Mouse (Mus musculus): ENCODE data around the gene Lsm12. TPM values are rescaled to one million over a fixed set of nuclear protein-coding genes. Genes with fewer than 3 reads are reported as not detected.
"Not testable (repeated sequence)": the region's sequence is repeated elsewhere in the genome, so short reads cannot be mapped to it uniquely, and the experiment has no call there.

The Lsm12 gene
- total RNA-seq, 2 experiments from 2014 or later = 95.3 to 106 TPM

DNA sequence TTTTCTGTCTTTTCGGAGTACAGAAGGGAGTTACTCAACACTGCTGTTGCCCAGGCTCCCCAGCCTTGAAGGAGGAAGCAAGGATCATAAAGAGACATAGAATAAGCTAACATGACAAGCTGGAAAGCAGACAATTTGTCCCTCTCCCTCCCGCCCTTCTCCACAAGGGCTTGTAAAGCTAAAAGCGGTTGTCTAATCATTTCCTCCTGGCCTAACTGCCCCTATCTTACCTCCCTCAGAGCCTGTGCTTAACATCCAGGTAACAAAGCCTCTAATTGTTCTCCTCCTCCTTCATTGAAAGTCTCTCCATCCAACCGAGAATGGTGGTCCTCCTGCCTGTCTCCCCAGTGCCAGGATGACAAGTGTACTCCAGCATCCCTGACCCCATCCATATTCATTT is 5.8 kb upstream of the Lsm12 start:
- peak overlapping the region; percentile 91; the same call in 1 of the 2 replicates for H3K27ac ChIP-seq
- intact Hi-C loops (cut with DNase I) = loop anchor here (2.0 kb wide), 1 partner anchor 16 kb away; no protein-coding TSS in a partner anchor
- H3K4me3 ChIP-seq = peak overlapping the region; percentile 87
- DNase-seq = no peak
- TF ChIP-seq CTCF (IDR thresholded peaks at IDR 0.05) = no peak

DNA sequence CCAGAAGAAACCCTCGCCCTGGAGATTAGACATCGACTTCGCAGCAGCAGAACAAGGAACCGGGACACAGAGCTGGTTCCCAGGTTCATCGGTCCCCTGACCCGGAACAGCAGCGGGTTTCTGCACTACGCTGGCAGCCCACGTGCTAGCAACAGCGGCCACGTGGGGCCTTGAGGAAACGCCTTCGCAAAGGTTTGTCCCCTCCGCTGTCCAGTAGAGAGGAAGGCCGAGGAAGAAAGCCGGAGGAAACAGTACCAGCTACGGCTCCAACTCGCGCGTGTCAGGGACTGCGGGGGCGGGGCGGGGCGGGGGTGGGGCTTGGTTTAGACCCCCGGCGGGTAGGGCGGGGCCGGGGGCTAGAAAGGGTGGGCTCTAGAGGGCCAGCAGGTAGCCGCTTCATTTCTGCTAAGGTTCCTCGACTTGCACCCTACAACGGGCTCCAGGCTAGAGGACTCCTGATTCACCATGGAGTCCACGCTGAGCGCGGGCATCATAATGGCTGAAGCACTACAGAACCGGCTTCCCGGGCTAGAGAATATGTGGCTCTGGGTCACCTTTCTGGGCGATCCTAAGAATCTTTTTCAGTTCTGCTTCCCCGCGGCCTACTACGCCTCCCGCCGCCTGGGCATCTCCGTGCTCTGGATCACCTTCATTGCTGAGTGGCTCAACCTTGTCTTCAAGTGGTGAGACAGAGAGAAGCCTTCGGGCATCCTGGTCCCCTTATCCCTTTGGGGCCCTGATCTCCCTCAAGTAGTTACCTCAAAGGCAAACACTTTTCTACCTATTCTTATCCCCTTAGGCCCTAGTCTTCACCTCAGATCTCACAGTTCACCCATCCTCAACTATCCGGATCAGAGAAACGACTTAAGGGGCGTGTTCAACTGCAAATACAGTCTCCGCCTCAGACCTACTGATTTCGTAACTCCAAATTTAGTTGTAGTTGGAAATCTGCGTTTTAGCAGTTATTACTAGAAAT is 4.7 kb upstream of the Lsm12 start, which contains the start of gene G6pc3:
G6pc3 (plus strand) TSS at position 160 of the 976 bp plus-strand sequence.
- Histone ChIP-seq H3K27ac (peak within 1 kb of the TSS; percentile 91), H3K4me3 (peak within 1 kb of the TSS; percentile 87)
- TF ChIP-seq CTCF (IDR thresholded peaks at IDR 0.05) = no peak
- peak; percentile 94 for DNase-seq
- intact Hi-C loops (cut with DNase I) = loop anchor here (2.0 kb wide), 1 partner anchor 17 kb away; no protein-coding TSS in a partner anchor

DNA sequence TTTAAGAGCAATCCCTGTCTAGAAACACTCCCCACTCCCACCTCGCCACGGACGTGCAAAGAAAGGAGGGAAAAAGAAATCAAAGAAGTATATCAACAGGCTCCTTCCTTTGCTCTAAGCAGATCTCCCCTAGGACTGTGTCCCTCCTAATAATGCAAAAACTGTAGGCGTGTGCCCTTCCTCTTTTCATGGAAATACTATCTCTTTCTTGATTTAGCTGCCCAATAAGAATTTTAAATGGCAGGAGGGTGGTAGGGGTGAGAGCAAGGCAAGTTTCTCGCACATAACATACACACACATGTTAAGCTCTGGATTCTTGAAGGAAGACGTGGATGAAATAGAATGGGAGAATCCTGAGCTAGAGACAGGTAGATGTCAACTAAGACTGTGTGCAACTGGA is 3.9 kb upstream of the Lsm12 start:
- no peak for TF ChIP-seq CTCF (IDR thresholded peaks at IDR 0.05)
- Histone ChIP-seq H3K4me3 (peak overlapping the region; percentile 87), H3K27ac (peak overlapping the region; percentile 91)
- intact Hi-C loops (cut with DNase I) = no loop called here
- no peak for DNase-seq

DNA sequence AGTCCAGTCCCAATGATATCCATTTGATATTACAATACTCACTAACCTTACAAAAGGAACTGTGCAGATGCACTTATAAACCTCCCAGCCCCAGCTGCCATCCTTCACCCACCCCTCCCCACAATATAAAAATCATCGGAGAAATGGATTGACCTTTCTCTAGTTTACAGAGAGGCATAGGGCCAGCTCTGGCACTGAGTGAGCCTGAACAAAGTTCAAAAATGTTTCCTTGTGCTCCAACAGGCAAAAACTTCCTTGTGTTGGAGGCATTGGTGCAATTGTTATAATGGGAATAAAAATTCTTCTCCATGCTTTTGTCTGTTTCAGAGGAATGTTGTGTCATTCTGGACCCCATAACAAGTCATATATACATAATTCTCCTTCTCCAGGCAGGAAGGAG is 1.1 kb upstream of the Lsm12 start:
- no peak for TF ChIP-seq CTCF (IDR thresholded peaks at IDR 0.05)
- H3K27ac ChIP-seq = no peak overlapping the region
- no peak overlapping the region for H3K4me3 ChIP-seq
- intact Hi-C loops (cut with DNase I) = no loop called here
- DNase-seq = no peak

DNA sequence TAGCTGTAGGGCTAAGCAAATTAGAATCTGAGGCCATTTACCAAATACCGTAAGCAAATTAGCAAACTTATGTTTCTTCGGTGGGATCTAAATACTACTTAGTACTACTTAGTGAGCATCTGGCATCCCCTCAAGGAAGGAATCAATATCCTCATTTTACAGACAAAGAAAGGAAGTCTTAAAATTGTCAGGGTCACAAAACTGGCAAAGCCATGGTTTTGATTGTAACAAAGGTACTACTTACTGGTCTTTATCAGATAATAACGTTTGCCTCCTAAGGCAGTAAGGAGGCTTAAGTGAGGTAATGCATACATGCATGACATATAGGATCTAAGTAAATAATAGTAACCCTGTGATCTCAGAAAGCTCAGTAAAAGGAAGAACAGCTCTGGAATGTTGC is 581 bp upstream of the Lsm12 start:
- H3K27ac ChIP-seq = peak overlapping the region; percentile 98
- TF ChIP-seq CTCF (IDR thresholded peaks at IDR 0.05) = no peak
- H3K4me3 ChIP-seq = peak overlapping the region; percentile 95
- no peak for DNase-seq
- intact Hi-C loops (cut with DNase I) = no loop called here

DNA sequence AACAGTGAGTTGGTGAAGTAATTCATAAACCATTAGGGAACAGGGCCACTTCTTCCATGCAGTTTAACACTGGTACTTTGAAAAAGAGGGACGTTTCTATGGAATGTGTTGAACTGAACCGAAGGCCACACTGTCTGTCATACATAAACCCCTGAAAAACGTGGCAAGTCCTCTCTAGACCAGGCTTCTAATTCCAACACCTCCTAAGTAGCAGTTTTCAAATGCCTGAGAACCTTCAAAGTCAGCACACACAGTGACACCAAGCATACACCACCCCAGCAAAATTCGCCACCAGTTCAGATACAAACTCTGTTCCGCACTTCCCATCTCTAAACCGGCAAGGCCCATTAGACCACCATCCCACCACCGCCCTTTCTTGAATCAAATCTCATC is 847 bp downstream of the Lsm12 start:
- Histone ChIP-seq H3K4me3 (peak overlapping the region; percentile 95), H3K27ac (peak overlapping the region; percentile 98)
- TF ChIP-seq CTCF (IDR thresholded peaks at IDR 0.05) = no peak
- DNase-seq = no peak
- intact Hi-C loops (cut with DNase I) = no loop called here

DNA sequence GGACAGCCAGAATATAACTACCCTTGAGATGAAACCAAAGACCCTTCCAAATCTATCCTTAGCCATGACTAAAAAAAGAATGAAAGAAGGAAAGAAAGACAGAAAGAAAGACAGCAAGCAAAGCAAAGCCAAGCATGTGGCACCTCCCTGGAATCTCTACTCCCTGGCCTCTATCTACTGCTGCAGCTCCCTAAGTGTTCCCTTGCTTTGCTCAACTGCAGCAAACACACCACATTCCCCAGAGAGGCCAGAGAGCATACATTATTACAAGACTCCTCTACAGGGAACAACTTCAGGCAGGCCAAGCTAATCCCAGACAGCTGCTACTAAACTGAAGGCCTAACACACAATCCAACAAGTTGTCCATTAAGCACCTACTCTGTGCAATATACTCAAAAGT is 5.3 kb downstream of the Lsm12 start:
- no peak for TF ChIP-seq CTCF (IDR thresholded peaks at IDR 0.05)
- intact Hi-C loops (cut with DNase I) = no loop called here
- no peak for DNase-seq
- Histone ChIP-seq H3K4me3 (no peak overlapping the region), H3K27ac (peak overlapping the region; percentile 53)

DNA sequence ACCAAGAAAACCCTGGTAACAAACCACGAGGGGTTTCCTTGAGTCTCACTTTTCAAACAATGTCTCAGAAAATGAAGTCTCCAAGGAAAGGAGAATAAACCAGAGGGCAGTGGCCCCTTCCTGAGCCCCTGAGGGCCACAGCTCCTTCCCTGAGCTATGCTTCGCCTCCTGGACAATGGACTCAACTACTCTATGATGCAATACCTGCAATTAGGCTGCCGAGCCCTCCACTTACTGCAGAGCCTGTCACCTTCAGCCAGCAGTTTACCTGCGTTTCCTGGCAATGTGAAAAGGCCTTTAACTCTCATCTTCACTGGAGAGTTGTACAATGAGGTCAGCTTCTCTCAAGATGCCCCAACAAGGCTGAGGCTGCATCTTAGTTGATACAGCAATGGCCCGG is 16.4 kb downstream of the Lsm12 start:
- no peak overlapping the region; the same call in 1 of the 2 replicates for H3K27ac ChIP-seq
- intact Hi-C loops (cut with DNase I) = no loop called here
- DNase-seq = no peak
- no peak for TF ChIP-seq CTCF (IDR thresholded peaks at IDR 0.05)
- H3K4me3 ChIP-seq = no peak overlapping the region

DNA sequence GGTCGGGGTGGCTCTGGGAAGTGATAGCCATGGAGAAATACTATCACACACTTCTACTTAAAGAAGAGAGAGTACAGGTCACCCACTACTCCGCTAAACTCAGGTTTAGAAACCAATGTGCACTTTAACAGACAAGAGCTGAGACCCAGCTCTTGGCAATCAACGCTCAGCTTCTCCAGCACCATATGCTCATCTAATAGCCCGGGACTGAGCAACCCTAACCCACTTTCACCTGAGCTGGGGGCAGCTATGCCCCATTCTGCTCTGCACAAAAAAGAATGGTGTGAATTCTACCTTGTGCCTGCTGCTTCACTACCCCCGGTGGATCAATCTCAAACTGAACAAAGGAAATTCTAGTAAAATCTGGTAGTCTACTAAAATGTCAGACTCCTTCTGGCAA is 17.6 kb downstream of the Lsm12 start:
- intact Hi-C loops (cut with DNase I) = no loop called here
- H3K4me3 ChIP-seq = no peak overlapping the region
- TF ChIP-seq CTCF (IDR thresholded peaks at IDR 0.05) = no peak
- no peak for DNase-seq
- peak overlapping the region; percentile 85 for H3K27ac ChIP-seq

DNA sequence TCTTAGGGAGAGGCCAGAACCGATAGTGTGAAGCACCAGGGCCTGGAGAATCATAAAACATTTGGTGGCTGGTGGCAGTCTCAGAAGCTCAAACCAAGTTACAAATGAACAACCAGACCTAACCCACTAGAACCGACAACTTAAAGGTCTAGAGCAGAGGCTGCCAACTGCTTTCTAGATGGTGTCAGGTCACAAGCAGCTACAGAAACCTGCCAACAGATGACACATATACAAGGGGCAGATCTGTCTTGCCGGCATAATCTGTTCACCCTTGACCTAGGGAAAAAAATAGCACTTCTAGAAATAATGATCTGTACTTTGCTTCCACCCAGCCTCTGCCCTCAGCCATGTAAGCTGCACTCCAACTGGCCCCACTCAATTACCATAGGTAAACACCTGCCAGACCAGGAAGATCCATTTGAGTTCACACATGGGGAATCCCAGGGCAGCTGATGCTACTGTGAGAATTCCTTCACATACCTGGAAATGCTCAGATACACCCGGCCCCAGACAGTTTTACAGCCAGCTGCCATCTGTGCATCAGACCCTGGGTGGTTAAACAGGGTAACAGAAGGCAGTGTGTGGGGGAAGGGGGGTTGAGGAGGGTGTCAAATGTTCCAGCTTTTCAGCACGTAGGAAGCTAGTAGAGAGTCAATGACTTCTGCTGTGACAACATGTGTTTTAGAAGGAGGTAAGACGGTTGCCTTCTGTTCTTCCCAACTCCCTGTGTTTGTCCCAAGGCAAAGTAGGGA is 18.9 kb downstream of the Lsm12 start:
- TF ChIP-seq CTCF (IDR thresholded peaks at IDR 0.05) = no peak
- Histone ChIP-seq H3K27ac (peak overlapping the region; percentile 85), H3K4me3 (no peak overlapping the region)
- peak; percentile 49 for DNase-seq
- intact Hi-C loops (cut with DNase I) = no loop called here

DNA sequence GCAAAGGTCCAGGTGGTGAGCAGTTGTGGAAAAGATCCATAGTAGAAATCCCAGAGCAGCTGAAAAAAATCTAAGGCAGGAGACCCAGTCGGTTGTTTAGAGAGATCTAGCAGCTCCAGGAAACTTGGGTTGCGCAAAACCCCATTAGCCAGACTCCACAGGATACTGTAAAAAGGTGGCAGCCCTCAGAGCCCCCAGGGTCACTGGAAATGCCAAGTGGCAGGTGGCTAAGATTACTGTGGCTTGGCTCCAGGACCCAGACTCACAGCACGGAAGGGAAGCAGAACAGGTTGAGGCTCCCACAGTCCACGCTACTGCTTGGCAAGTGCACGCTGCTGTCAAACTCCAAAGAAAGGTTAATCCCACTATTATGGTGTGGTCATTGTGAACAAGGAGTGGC is 25.3 kb downstream of the Lsm12 start:
- no peak for TF ChIP-seq CTCF (IDR thresholded peaks at IDR 0.05)
- Histone ChIP-seq H3K4me3 (no peak overlapping the region), H3K27ac (peak overlapping the region; percentile 63)
- intact Hi-C loops (cut with DNase I) = no loop called here
- DNase-seq = peak; percentile 66

DNA sequence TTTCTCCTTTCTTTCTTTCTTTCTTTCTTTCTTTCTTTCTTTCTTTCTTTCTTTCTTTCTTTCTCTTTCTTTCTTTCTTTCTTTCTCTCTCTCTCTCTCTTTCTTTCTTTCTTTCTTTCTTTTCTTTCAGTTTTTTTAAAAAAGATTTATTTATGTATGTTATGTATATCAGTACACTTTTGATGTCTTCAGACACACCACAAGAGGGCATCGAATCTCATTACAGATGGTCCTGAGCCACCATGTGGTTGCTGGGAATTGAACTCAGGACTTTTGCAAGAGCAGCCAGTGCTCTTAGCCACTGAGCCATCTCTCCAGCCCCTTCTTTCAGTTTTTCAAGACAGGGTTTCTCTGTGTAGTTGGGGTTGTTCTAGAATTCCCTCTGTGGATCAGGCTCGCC is 27.1 kb downstream of the Lsm12 start:
- intact Hi-C loops (cut with DNase I); H3K4me3 ChIP-seq; H3K27ac ChIP-seq; DNase-seq: not testable (repeated sequence)
- TF ChIP-seq CTCF (IDR thresholded peaks at IDR 0.05) = 0 out of 2 replicates have a peak, but pooled peaks have one; percentile 3

DNA sequence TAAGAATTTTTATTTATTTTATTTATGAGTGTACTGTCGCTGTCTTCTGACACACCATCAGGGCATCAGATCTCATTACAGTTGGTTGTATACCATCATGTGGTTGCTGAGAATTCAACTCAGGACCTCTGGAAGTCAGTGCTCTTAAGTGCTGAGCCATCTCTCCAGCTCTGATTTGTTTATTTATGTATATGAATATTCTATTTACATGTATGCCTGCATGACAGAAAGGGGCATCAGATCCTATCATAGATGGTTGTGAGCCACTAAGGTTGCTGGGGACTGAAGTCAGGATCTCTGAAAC is 28.4 kb downstream of the Lsm12 start:
- Histone ChIP-seq H3K27ac (peak overlapping the region; percentile 85), H3K4me3 (peak overlapping the region; percentile 76)
- intact Hi-C loops (cut with DNase I) = no loop called here
- no peak for DNase-seq
- no peak for TF ChIP-seq CTCF (IDR thresholded peaks at IDR 0.05)

Data from gastrocnemius, adult 2 months (tissue).